Mouse (Mus musculus) left cerebral cortex, adult 2 months (tissue): ENCODE data around the gene Taf1. TPM values are rescaled to one million over a fixed set of nuclear protein-coding genes. Genes with fewer than 3 reads are reported as not detected.
A peak's percentile ranks its signal among the peaks of the same experiment; 100 is the strongest.

Experiments used
- DNase-seq, 2 experiments: peaks; one replicate each; pipeline ENCODE4 v3.0.0; 2021 to 2022; ENCODE audit warnings: low spot score in 2 of 2, mixed read lengths in 1 of 2; ENCODE audit errors: extremely low spot score in 1 of 2
- H3K27ac ChIP-seq: fragments of 200-600 bp; 2 replicates; pipeline ENCODE4 v1.8.1; 2022
- H3K4me3 ChIP-seq: fragments of 200-600 bp; 2 replicates; pipeline ENCODE4 v1.8.1; 2022
- CTCF ChIP-seq: fragments of 200-600 bp; IDR thresholded peaks from 2 replicates; pipeline ENCODE4 v1.8.1; 2022; ENCODE audit warnings: antibody characterized with exemption, mild to moderate bottlenecking, moderate library complexity
- intact Hi-C: fragments of 180-260 bp; cut with DNase I; formaldehyde crosslinking; loops from one replicate; pipeline ENCODE4 v1.15.1; 2025
- total RNA-seq, 2 experiments: library from RNA; stranded (reverse); gene quantifications; 2 replicates each; pipeline ENCODE4 v1.2.3; 2021

The Taf1 gene
- total RNA-seq, 2 experiments from 2014 or later, result 53.2 to 53.5 TPM

GRCm38 (mm10) chrX:101636821-101637525, 104.4 kb downstream of the Taf1 start:
- Histone ChIP-seq H3K4me3 (no peak overlapping the region), H3K27ac (peak overlapping the region; percentile 41; the same call in 1 of the 2 replicates)
- no peak for DNase-seq
- intact Hi-C loops, result no loop called here
- no peak for TF ChIP-seq CTCF

DNA sequence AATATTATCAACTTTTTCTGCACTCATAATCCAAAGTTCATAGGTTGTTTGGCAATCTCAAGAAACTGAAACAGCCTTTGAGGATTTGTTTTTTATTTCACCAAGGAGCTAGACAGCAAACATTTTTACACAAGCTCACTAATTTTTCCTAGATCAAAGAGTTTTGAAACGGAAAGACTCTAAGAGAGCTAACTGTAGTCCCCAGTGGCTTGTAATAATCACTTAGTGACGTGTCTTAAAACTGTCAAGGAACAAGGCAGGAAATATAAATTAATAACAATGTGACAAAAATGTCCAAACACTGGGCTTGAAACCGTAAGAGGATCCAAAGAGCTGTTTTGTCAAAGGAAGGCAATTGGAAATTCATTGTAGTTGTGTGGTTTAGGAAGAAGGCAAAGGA, 106.3 kb downstream of the Taf1 start:
- no peak for DNase-seq
- Histone ChIP-seq H3K27ac (peak overlapping the region; percentile 38; the same call in 1 of the 2 replicates), H3K4me3 (no peak overlapping the region)
- intact Hi-C loops, result no loop called here
- TF ChIP-seq CTCF, result no peak

- intact Hi-C loops, result no loop called here
- H3K4me3 ChIP-seq, result peak overlapping the region; percentile 60
- H3K27ac ChIP-seq, result peak overlapping the region; percentile 38; the same call in 1 of the 2 replicates
- no peak for TF ChIP-seq CTCF
- no peak for DNase-seq
These were observed 106.8 kb downstream of the Taf1 start for GRCm38 (mm10) chrX:101639306-101639705.

GRCm38 (mm10) chrX:101639741-101640166, 107.2 kb downstream of the Taf1 start, which contains the start of gene Ogt:
Gene Ogt, plus strand, starts transcription at chrX:101640060.
- intact Hi-C loops, result loop anchor here (5.0 to 10.0 kb wide), 3 partner anchors 57 to 433 kb away; partner anchors contain the start of gene Rtl5
- Histone ChIP-seq H3K27ac (peak within 1 kb of the TSS; percentile 93), H3K4me3 (peak within 1 kb of the TSS; percentile 60)
- TF ChIP-seq CTCF, result no peak
- peak; percentile 82 to 86 for DNase-seq

- H3K4me3 ChIP-seq, result peak overlapping the region; percentile 60
- peak; percentile 14 to 19 for DNase-seq
- H3K27ac ChIP-seq, result peak overlapping the region; percentile 93
- no peak for TF ChIP-seq CTCF
- intact Hi-C loops, result loop anchor here (5.0 to 10.0 kb wide), 3 partner anchors 58 to 432 kb away; partner anchors contain the start of gene Rtl5
These were observed 107.9 kb downstream of the Taf1 start for GRCm38 (mm10) chrX:101640194-101641160.

GRCm38 (mm10) chrX:101641161-101641530, 108.6 kb downstream of the Taf1 start:
- Histone ChIP-seq H3K27ac (peak overlapping the region; percentile 93), H3K4me3 (peak overlapping the region; percentile 60)
- TF ChIP-seq CTCF, result no peak
- no peak for DNase-seq
- intact Hi-C loops, result loop anchor here (5.0 to 10.0 kb wide), 3 partner anchors 59 to 431 kb away; partner anchors contain the start of gene Rtl5

DNA sequence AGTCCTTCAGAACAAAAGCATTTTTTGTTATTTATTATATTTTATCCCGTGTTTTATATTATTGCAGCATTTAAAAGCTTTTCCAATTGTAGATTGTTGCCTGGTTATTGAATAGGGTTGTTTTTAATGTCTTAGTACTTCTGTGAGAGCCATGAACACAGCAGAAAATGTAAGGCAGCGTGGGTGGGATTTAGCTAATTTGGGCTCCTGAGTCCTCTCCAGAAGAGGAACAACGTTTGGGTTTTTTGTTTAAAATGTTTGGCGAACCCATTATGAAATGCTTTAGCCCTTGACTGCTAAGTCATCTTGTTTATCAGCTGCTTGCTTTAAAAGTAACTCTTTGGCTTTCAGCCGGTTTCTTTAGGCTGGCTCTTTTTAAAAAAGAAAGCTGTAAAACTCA, 109.6 kb downstream of the Taf1 start:
- DNase-seq, result no peak
- peak overlapping the region; percentile 93 for H3K27ac ChIP-seq
- intact Hi-C loops, result loop anchor here (5.0 to 10.0 kb wide), 3 partner anchors 60 to 430 kb away; partner anchors contain the start of gene Rtl5

DNA sequence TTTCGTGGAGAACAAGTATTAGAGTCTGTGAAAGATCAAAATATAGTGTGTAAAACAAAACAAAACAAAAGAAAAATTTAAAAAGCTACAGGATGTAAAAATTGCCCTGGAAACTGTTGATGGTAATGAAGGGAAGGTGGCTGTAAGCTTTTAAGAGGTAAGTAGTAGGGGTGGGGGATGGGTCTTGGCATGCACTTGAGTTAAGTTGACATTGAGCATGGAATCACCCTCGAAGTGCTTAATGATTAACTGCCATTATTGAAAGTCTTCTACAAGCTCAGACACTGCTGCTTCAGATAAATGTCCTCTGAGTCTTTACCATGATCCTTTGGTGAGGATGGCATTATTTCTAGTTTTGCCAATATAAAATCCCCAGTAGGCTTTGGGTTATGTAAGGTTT, 112.8 kb downstream of the Taf1 start:
- intact Hi-C loops, result loop anchor here (10.0 kb wide), 1 partner anchor 210 kb away; no protein-coding TSS in a partner anchor
- no peak for DNase-seq
- no peak overlapping the region for H3K4me3 ChIP-seq
- no peak overlapping the region for H3K27ac ChIP-seq
- no peak for TF ChIP-seq CTCF

More for the DNA sequence above, 109.6 kb downstream of the Taf1 start:
- peak overlapping the region; percentile 60 for H3K4me3 ChIP-seq
- no peak for TF ChIP-seq CTCF

GRCm38 (mm10) chrX:101646621-101647020, 114.1 kb downstream of the Taf1 start:
- no peak overlapping the region for H3K4me3 ChIP-seq
- intact Hi-C loops, result loop anchor here (10.0 kb wide), 1 partner anchor 212 kb away; no protein-coding TSS in a partner anchor
- no peak for DNase-seq
- no peak overlapping the region for H3K27ac ChIP-seq
- no peak for TF ChIP-seq CTCF

Other genes with a start within 250 kb of the Taf1 start
- 100 to 1,000 TPM; 159 to 160 TPM for gene Nlgn3, start 233.6 kb upstream of the Taf1 start, total RNA-seq
- gene Gjb1, start 156.4 kb upstream of the Taf1 start, total RNA-seq, result 1 to 10 TPM; 6.4 to 8.8 TPM
- 100 to 1,000 TPM; 142 to 174 TPM for gene Zmym3, start 111.9 kb upstream of the Taf1 start, total RNA-seq
- gene Nono, start 103.4 kb upstream of the Taf1 start, total RNA-seq, result 100 to 1,000 TPM in 1 of 2 experiments, 10 to 100 TPM in 1; 98.2 to 123 TPM
- gene Itgb1bp2, start 83.6 kb upstream of the Taf1 start, total RNA-seq, result 1 to 10 TPM in 1 of 2 experiments, under 1 TPM in 1; 0.68 to 1.2 TPM
- 100 to 1,000 TPM; 232 to 236 TPM for gene Ogt, start 107.3 kb downstream of the Taf1 start, total RNA-seq
- not detected for gene Cxcr3, start 201.5 kb downstream of the Taf1 start, total RNA-seq